Mouse (Mus musculus): ENCODE measurements at regions not wholly inside any gene's neighbourhood (a gene's known extent, or its start where the extent isn't known, plus 50 kb on each side); places are given as distances from the start of the nearest gene placed in this dataset.
A peak's percentile ranks its signal among the peaks of the same experiment; 100 is the strongest.
"Not testable (repeated sequence)": the region's sequence is repeated elsewhere in the genome, so short reads cannot be mapped to it uniquely, and the experiment has no call there.

DNA sequence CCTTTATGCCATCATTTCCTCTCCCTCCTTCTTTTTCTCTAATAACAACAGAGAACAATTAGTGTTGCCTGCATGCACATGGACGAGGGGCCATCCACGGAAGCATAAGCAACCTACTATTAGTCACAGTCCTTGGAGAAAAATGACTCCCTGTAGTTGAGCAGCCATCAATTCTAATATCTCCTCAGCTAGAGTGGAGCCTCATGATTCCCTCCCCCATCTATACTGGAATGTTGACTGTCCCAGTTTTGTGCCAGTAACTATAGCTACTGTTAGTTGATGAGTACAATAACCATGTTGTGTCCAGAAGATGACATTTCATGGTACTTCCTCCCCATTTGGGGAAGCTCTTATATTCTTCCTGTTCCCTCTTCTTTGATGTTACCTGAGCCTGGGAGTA is 64.3 kb upstream of the Rtn4 start:
- H3K27ac ChIP-seq (ENCODE audit: insufficient read depth, low read length): no peak overlapping the region
- TF ChIP-seq CTCF (IDR thresholded peaks at IDR 0.05; ENCODE audit: borderline replicate concordance, insufficient read depth, low read length) (no peak), POLR2A (IDR thresholded peaks at IDR 0.05; ENCODE audit: low read depth, low read length) (no peak)
- H3K4me3 ChIP-seq (ENCODE audit: insufficient read depth, low read length): no peak overlapping the region
- peaks cover 4% of the 10 kb centered on the region for H3K4me1 ChIP-seq (ENCODE audit: control insufficient read depth, insufficient read depth, low read length)

DNA sequence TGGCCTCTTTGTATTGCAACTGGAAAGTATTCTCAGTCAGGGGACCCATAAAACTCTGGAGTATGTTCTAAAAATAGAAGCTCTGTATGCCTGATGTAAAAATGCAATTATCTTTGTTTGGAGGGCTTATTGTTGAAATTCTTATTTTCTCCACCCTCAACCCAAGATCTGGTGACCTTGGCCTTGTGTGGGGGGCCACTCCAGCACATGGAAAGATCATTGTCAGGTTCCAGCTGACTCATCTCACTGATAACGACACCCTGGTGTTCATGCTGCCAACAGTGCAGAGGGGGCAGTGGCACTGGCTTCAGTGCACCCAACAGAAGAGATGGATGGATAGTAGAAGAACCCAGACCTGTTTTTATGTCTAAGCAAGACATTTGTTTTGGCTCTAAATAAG is 60.3 kb upstream of the Rtn4 start:
- no peak overlapping the region for H3K4me3 ChIP-seq (ENCODE audit: insufficient read depth, low read length)
- TF ChIP-seq CTCF (IDR thresholded peaks at IDR 0.05; ENCODE audit: borderline replicate concordance, insufficient read depth, low read length) (no peak), POLR2A (IDR thresholded peaks at IDR 0.05; ENCODE audit: low read depth, low read length) (no peak)
- no peak overlapping the region for H3K27ac ChIP-seq (ENCODE audit: insufficient read depth, low read length)

DNA sequence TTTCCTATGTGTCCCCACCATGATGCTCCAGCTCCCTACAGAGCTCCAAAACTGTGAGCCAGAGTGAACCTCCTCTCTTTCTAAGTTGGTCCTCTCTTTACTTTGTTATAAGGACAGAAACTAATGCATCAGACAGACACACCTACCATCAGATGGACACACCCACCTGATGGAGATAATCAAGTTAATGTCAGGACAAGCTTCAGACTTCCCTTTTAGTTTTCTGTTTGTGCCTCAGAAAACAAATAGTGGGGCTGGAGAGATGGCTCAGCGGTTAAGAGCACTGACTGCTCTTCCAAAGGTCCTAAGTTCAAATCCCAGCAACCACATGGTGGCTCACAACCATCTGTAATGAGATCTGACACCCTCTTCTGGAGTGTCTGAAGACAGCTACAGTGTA is 59.5 kb upstream of the Rtn4 start:
- H3K27ac ChIP-seq (ENCODE audit: insufficient read depth, low read length); H3K4me3 ChIP-seq (ENCODE audit: insufficient read depth, low read length): not testable (repeated sequence)

More for the DNA sequence above, 60.3 kb upstream of the Rtn4 start:
- no peaks in the 10 kb centered on the region for H3K4me1 ChIP-seq (ENCODE audit: control insufficient read depth, insufficient read depth, low read length)

DNA sequence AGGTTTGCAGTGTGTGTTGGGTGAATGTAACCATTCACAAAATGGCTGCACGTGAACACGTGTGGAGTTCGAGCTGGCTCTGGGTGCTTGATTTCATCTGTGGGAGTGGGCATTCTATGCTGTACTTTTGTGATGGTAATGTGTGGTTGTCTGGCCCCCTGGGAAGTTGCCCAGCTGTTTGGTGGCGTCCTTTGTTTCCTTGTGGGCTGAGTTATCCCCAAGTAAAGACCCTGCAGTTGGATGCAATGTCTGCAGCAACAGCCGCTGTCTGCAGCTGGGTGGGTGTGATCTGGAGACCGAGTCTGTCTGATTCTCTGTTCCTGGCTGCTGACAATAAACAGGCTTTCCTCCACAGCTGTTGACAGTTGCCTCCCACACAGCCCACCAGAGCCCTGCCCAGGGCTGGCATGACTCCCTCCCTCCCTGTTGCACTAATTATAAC is 56.0 kb upstream of the Rtn4 start:
- H3K4me1 ChIP-seq (ENCODE audit: control insufficient read depth, insufficient read depth, low read length): peaks cover 8% of the 10 kb centered on the region; the same call in 1 of the 2 replicates
- no peak overlapping the region for H3K27ac ChIP-seq (ENCODE audit: insufficient read depth, low read length)
- H3K4me3 ChIP-seq (ENCODE audit: insufficient read depth, low read length): no peak overlapping the region
- no peak for TF ChIP-seq CTCF (IDR thresholded peaks at IDR 0.05; ENCODE audit: borderline replicate concordance, insufficient read depth, low read length)
- TF ChIP-seq POLR2A (IDR thresholded peaks at IDR 0.05; ENCODE audit: low read depth, low read length): no peak

More for the DNA sequence above, 59.5 kb upstream of the Rtn4 start:
- H3K4me1 ChIP-seq (ENCODE audit: control insufficient read depth, insufficient read depth, low read length): not testable (repeated sequence)

DNA sequence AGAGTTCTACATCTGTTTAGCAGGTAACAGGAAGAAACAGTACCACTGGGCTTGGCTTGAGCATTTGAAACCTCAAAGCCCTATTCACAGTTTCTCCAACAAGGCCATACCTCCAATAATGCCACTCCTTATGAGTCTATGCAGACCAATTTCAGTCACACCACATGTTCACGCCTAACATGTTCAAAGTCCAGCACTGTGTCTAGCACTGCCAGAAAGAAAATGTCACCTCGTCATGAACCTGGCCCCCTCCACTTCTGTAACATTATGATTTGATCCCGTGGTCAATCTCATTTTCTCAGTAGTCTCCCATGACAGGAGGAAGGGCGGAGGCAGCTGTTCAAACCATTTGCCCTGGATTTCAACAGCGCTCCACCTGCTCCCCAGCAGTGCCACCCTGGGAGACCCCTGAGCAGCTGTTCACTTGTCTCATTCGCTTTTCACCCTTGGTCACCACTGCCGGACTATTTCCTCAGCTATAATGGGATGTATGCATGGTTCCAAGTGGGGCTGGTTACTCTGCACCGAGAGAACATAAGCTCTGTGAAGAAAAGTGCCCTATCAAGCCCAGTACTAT is 54.6 kb upstream of the Rtn4 start:
- H3K27ac ChIP-seq (ENCODE audit: insufficient read depth, low read length): peak overlapping the region; percentile 83; the same call in 1 of the 2 replicates
- H3K4me3 ChIP-seq (ENCODE audit: insufficient read depth, low read length): no peak overlapping the region
- H3K4me1 ChIP-seq (ENCODE audit: control insufficient read depth, insufficient read depth, low read length): peaks cover 8% of the 10 kb centered on the region; the same call in 1 of the 2 replicates
- TF ChIP-seq CTCF (IDR thresholded peaks at IDR 0.05; ENCODE audit: borderline replicate concordance, insufficient read depth, low read length) (no peak), POLR2A (IDR thresholded peaks at IDR 0.05; ENCODE audit: low read depth, low read length) (no peak)

DNA sequence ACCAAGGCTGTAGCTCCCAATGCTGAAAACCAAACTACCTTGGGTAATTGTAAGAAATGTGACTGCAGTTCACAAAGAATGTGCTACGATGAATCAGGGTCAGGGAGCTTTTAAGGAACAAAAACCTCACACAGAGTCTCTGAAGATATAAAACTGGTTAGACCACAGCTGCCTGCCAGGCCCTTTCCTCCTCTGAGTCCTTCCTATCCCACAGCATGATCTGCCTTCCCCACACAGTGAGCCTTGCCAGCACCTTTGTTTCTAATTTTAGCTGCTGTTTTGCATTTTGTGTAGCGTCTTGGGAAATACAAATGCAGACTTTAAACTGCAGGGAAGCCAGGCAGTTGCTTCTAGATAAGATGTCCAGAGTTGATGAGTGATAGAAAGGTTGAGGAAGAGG is 53.9 kb upstream of the Rtn4 start:
- H3K27ac ChIP-seq (ENCODE audit: insufficient read depth, low read length): peak overlapping the region; percentile 83
- H3K4me3 ChIP-seq (ENCODE audit: insufficient read depth, low read length): no peak overlapping the region
- TF ChIP-seq CTCF (IDR thresholded peaks at IDR 0.05; ENCODE audit: borderline replicate concordance, insufficient read depth, low read length) (no peak), POLR2A (IDR thresholded peaks at IDR 0.05; ENCODE audit: low read depth, low read length) (no peak)
- H3K4me1 ChIP-seq (ENCODE audit: control insufficient read depth, insufficient read depth, low read length): peaks cover 8% of the 10 kb centered on the region; the same call in 1 of the 2 replicates
